Mouse (Mus musculus): ENCODE measurements at regions not wholly inside any gene's neighbourhood (a gene's known extent, or its start where the extent isn't known, plus 50 kb on each side); places are given as distances from the start of the nearest gene placed in this dataset.
A peak's percentile ranks its signal among the peaks of the same experiment; 100 is the strongest.

DNA sequence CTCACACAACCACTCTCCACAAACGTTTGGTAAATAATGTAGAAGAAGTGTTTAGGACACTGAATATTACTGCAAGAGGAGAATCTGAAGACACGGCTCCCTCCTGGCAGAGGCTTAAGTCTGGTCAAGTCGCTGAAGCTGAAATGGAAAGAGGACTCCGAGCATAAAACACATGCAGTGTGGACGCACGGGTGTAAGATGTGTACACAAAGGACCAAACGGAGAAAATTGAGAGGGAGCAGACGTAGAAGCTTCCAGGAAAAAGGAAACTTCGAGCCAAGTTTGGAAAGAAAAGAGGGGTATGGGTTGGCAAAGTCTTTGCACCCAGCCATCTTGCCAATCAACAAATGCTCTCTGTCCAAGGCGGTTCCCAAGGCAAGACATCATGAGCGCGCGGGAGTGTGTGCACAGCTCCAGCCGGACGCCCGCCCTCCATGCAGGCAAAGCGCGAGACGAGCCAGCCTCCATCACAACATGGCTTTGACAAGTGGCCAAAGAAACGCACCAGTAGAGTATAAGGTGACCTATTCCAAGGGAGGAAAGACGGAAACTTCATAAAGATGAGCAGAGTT lies 465.0 kb upstream of the Pou3f3 start:
- Histone ChIP-seq H3K36me3 (ENCODE audit: control insufficient read depth, insufficient read depth, low read length) (no peaks in the 10 kb centered on the region), H3K4me3 (ENCODE audit: low read depth, low read length) (no peak overlapping the region), H3K27me3 (replicated peaks; ENCODE audit: control insufficient read depth, insufficient read depth, low read length) (no peaks in the 10 kb centered on the region), H3K4me2 (ENCODE audit: low read depth, low read length) (no peak overlapping the region), H3K4me1 (ENCODE audit: control insufficient read depth, insufficient read depth, low read length) (peaks cover 15% of the 10 kb centered on the region; the same call in 1 of the 2 replicates), H3K9ac (ENCODE audit: low read depth, low read length) (no peak overlapping the region), H3K27ac (replicated peaks; ENCODE audit: low read depth, low read length) (no peak overlapping the region), H3K9me3 (ENCODE audit: control insufficient read depth, low read length) (no peaks in the 10 kb centered on the region)
- WGBS: 89% methylated on average over 21 of the region's 21 CpGs
- ATAC-seq (ENCODE audit: low read depth) (no peak; the same call in 1 of the 2 replicates), DNase-seq (ENCODE audit: low spot score) (no peak)

DNA sequence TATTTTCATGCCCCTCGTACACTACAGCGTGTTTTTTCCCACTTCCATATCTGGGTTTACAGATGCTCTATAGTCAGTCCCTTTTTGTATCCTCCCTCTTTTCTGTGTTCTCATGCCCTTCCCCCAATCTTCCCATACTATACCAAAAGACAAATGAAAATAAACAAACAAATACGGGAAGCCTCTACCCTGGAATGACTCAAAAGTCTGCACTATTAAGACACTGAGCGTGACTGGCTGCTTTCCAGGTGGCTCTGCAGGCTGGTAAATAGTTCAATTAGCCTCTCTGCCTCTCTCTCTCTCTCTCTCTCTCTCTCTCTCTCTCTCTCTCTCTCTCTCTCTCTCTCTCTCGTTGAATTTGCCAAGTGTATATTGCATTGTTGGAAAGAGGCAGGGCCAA lies 464.5 kb upstream of the Pou3f3 start:
- Histone ChIP-seq H3K9ac (ENCODE audit: low read depth, low read length) (no peak overlapping the region), H3K9me3 (ENCODE audit: control insufficient read depth, low read length) (no peaks in the 10 kb centered on the region), H3K4me1 (ENCODE audit: control insufficient read depth, insufficient read depth, low read length) (peaks cover 15% of the 10 kb centered on the region; the same call in 1 of the 2 replicates), H3K36me3 (ENCODE audit: control insufficient read depth, insufficient read depth, low read length) (no peaks in the 10 kb centered on the region), H3K27me3 (replicated peaks; ENCODE audit: control insufficient read depth, insufficient read depth, low read length) (no peaks in the 10 kb centered on the region), H3K4me3 (ENCODE audit: low read depth, low read length) (no peak overlapping the region), H3K27ac (replicated peaks; ENCODE audit: low read depth, low read length) (no peak overlapping the region), H3K4me2 (ENCODE audit: low read depth, low read length) (no peak overlapping the region)
- DNase-seq (ENCODE audit: low spot score): peak; percentile 43
- ATAC-seq (ENCODE audit: low read depth): no peak
- 57% methylated on average over 5 of the region's 5 CpGs for WGBS

DNA sequence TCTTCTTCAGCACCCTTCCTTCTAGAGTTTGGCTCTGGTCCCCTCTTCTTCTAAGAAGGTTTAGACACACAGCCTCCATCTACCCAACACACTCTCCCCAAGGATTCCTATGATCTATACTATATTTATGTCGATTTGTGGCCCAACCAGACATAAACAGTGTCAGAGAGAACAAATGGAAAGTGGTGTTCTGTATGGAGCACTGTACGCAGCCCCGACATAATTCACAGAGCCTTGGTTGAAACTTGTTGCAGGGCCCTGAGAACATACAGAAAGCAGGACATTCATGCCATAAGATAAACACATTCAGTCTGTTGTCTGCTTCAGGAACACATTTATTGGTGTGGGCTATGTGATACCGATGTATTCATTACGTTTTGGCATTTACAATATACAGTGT lies 463.7 kb upstream of the Pou3f3 start:
- no peak overlapping the region for H3K27ac ChIP-seq (replicated peaks; ENCODE audit: low read depth, low read length)
- H3K4me2 ChIP-seq (ENCODE audit: low read depth, low read length): no peak overlapping the region
- H3K4me3 ChIP-seq (ENCODE audit: low read depth, low read length): no peak overlapping the region
- H3K9me3 ChIP-seq (ENCODE audit: control insufficient read depth, low read length): no peaks in the 10 kb centered on the region
- WGBS: 84% methylated on average over 5 of the region's 5 CpGs
- no peaks in the 10 kb centered on the region for H3K27me3 ChIP-seq (replicated peaks; ENCODE audit: control insufficient read depth, insufficient read depth, low read length)
- H3K9ac ChIP-seq (ENCODE audit: low read depth, low read length): no peak overlapping the region
- no peaks in the 10 kb centered on the region for H3K36me3 ChIP-seq (ENCODE audit: control insufficient read depth, insufficient read depth, low read length)
- DNase-seq (ENCODE audit: low spot score): no peak
- ATAC-seq (ENCODE audit: low read depth): no peak
- peaks cover 15% of the 10 kb centered on the region; the same call in 1 of the 2 replicates for H3K4me1 ChIP-seq (ENCODE audit: control insufficient read depth, insufficient read depth, low read length)

DNA sequence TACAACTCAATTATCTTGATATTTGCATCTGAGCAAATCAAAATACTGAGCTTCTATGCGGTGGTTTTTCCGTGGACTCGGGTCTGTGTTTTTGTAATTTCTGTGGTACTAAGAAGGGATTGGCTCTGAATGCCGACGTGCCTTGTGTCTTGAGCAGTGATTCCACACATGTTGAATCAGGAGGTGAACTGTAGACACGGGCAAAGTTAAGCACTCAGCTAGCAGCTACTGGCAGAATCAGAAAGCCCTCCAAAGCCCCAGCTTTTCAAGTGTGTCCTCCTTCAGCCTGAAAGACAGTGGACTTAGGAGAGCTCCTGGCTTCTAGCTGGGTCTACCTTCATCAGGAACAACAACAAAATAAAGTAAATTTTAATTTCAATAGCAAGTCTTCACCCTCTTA lies 462.9 kb upstream of the Pou3f3 start:
- DNase-seq (ENCODE audit: low spot score): no peak
- Histone ChIP-seq H3K4me1 (ENCODE audit: control insufficient read depth, insufficient read depth, low read length) (peaks cover 15% of the 10 kb centered on the region; the same call in 1 of the 2 replicates), H3K9ac (ENCODE audit: low read depth, low read length) (no peak overlapping the region), H3K36me3 (ENCODE audit: control insufficient read depth, insufficient read depth, low read length) (no peaks in the 10 kb centered on the region), H3K4me3 (ENCODE audit: low read depth, low read length) (no peak overlapping the region), H3K27ac (replicated peaks; ENCODE audit: low read depth, low read length) (no peak overlapping the region), H3K27me3 (replicated peaks; ENCODE audit: control insufficient read depth, insufficient read depth, low read length) (no peaks in the 10 kb centered on the region), H3K9me3 (ENCODE audit: control insufficient read depth, low read length) (no peaks in the 10 kb centered on the region), H3K4me2 (ENCODE audit: low read depth, low read length) (no peak overlapping the region)
- WGBS: 60% methylated on average over 6 of the region's 6 CpGs
- no peak for ATAC-seq (ENCODE audit: low read depth)

DNA sequence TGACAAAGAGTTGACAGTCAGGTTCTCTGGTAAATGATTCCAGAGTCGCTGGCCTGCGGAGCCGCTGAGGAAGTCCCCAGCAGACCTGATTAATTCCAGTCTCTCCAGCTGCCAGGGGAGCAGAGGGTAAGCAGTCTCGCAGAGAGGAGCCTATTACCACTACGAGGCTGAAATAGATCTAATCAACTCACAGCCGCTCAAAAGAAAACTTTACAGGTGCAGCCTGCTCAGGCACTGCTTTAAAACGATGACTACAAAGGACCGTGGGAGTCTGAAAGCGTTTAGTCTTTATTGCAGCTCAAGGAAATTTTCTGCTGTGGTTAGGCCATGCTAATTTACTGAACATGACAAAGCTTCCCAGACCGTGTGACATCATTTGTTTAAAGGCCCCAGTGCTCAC lies 462.3 kb upstream of the Pou3f3 start:
- Histone ChIP-seq H3K9ac (ENCODE audit: low read depth, low read length) (no peak overlapping the region), H3K36me3 (ENCODE audit: control insufficient read depth, insufficient read depth, low read length) (no peaks in the 10 kb centered on the region), H3K4me2 (ENCODE audit: low read depth, low read length) (no peak overlapping the region), H3K9me3 (ENCODE audit: control insufficient read depth, low read length) (no peaks in the 10 kb centered on the region), H3K27me3 (replicated peaks; ENCODE audit: control insufficient read depth, insufficient read depth, low read length) (no peaks in the 10 kb centered on the region), H3K27ac (replicated peaks; ENCODE audit: low read depth, low read length) (no peak overlapping the region), H3K4me1 (ENCODE audit: control insufficient read depth, insufficient read depth, low read length) (peaks cover 15% of the 10 kb centered on the region; the same call in 1 of the 2 replicates), H3K4me3 (ENCODE audit: low read depth, low read length) (no peak overlapping the region)
- DNase-seq (ENCODE audit: low spot score) (peak; percentile 54), ATAC-seq (ENCODE audit: low read depth) (0 out of 2 replicates have a peak, but pooled peaks have one; percentile 30)
- 8% methylated on average over 10 of the region's 10 CpGs for WGBS

DNA sequence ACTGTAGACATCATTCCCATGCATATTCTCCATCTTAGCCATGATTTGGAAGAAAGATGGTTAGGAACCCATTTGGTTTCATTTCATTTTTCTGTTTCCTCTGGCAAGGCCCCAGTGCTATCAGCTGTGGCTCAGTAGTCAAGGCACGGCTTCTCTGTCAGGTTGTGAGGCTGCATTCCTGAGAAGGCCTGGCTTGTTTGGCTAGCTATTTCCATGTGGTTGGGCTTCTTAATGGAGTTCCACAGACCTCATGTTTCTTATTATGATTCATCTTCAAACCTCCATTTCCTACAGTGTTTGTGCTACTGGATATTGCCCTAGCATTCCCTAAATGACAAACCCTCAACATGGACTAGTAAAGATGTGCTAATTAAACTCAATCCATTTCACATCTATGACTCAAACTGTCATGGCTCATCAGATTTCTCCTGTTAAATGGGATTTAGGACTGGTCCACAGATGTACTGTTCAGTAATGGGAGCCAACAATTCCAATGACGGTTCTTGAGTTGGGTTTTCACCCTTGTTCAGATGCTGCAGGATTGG lies 459.0 kb upstream of the Pou3f3 start:
- ATAC-seq (ENCODE audit: low read depth) (no peak), DNase-seq (ENCODE audit: low spot score) (no peak)
- Histone ChIP-seq H3K27me3 (replicated peaks; ENCODE audit: control insufficient read depth, insufficient read depth, low read length) (no peaks in the 10 kb centered on the region), H3K9ac (ENCODE audit: low read depth, low read length) (no peak overlapping the region), H3K36me3 (ENCODE audit: control insufficient read depth, insufficient read depth, low read length) (no peaks in the 10 kb centered on the region), H3K4me1 (ENCODE audit: control insufficient read depth, insufficient read depth, low read length) (peaks cover 15% of the 10 kb centered on the region; the same call in 1 of the 2 replicates), H3K4me2 (ENCODE audit: low read depth, low read length) (no peak overlapping the region), H3K4me3 (ENCODE audit: low read depth, low read length) (no peak overlapping the region), H3K9me3 (ENCODE audit: control insufficient read depth, low read length) (no peaks in the 10 kb centered on the region), H3K27ac (replicated peaks; ENCODE audit: low read depth, low read length) (no peak overlapping the region)
- WGBS: 60% methylated on average over 2 of the region's 2 CpGs

DNA sequence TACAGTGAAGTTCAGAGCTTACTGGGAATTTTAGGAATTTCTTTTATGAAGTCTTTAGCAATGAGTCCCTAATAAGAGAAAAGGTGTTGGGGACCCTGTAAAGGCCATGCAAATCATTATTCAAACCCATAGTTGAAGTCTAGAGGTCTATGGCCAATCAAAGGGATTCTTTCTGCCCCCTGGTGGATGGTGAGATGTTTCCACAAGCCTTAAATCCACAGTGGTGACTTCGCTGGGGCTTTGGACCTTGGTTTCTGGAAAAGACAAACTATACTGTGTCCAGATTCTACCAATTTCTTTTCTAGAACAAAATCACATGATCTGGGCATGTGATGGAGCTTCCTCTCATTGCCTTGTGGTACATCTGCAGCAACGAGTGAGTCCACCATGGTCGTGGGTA lies 457.2 kb upstream of the Pou3f3 start:
- H3K9ac ChIP-seq (ENCODE audit: low read depth, low read length): no peak overlapping the region
- no peaks in the 10 kb centered on the region for H3K27me3 ChIP-seq (replicated peaks; ENCODE audit: control insufficient read depth, insufficient read depth, low read length)
- H3K27ac ChIP-seq (replicated peaks; ENCODE audit: low read depth, low read length): no peak overlapping the region
- peaks cover 3% of the 10 kb centered on the region; the same call in 1 of the 2 replicates for H3K4me1 ChIP-seq (ENCODE audit: control insufficient read depth, insufficient read depth, low read length)
- H3K4me2 ChIP-seq (ENCODE audit: low read depth, low read length): no peak overlapping the region
- no peaks in the 10 kb centered on the region for H3K9me3 ChIP-seq (ENCODE audit: control insufficient read depth, low read length)
- ATAC-seq (ENCODE audit: low read depth): no peak
- no peak overlapping the region for H3K4me3 ChIP-seq (ENCODE audit: low read depth, low read length)
- DNase-seq (ENCODE audit: low spot score): no peak
- 81% methylated on average over 3 of the region's 3 CpGs for WGBS
- H3K36me3 ChIP-seq (ENCODE audit: control insufficient read depth, insufficient read depth, low read length): no peaks in the 10 kb centered on the region

DNA sequence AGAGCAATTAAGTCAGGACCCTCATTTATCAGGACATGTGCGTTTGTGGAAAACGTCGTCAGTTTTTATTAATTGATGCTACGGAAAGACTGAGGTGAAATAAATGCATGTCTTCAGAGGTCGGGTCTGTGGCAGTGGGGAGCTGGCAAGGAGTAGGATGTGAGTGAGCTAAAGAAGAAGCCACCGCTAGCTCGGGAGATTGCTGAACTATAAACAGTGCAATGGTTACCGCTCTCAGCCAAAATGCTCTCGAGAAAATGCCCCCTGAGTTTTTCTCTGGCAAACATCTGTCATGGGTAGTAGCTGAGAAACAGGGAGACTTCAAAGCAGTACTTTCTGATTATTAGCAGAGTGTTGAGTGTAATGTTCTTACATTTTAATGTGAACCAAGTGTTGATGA lies 454.4 kb upstream of the Pou3f3 start:
- WGBS: 68% methylated on average over 9 of the region's 9 CpGs
- ATAC-seq (ENCODE audit: low read depth) (no peak), DNase-seq (ENCODE audit: low spot score) (no peak)
- no peak overlapping the region for H3K4me2 ChIP-seq (ENCODE audit: low read depth, low read length)
- H3K9me3 ChIP-seq (ENCODE audit: control insufficient read depth, low read length): no peaks in the 10 kb centered on the region
- H3K36me3 ChIP-seq (ENCODE audit: control insufficient read depth, insufficient read depth, low read length): no peaks in the 10 kb centered on the region
- H3K4me1 ChIP-seq (ENCODE audit: control insufficient read depth, insufficient read depth, low read length): no peaks in the 10 kb centered on the region; the same call in 1 of the 2 replicates
- H3K4me3 ChIP-seq (ENCODE audit: low read depth, low read length): no peak overlapping the region
- H3K27me3 ChIP-seq (replicated peaks; ENCODE audit: control insufficient read depth, insufficient read depth, low read length): no peaks in the 10 kb centered on the region
- H3K9ac ChIP-seq (ENCODE audit: low read depth, low read length): no peak overlapping the region
- no peak overlapping the region for H3K27ac ChIP-seq (replicated peaks; ENCODE audit: low read depth, low read length)

DNA sequence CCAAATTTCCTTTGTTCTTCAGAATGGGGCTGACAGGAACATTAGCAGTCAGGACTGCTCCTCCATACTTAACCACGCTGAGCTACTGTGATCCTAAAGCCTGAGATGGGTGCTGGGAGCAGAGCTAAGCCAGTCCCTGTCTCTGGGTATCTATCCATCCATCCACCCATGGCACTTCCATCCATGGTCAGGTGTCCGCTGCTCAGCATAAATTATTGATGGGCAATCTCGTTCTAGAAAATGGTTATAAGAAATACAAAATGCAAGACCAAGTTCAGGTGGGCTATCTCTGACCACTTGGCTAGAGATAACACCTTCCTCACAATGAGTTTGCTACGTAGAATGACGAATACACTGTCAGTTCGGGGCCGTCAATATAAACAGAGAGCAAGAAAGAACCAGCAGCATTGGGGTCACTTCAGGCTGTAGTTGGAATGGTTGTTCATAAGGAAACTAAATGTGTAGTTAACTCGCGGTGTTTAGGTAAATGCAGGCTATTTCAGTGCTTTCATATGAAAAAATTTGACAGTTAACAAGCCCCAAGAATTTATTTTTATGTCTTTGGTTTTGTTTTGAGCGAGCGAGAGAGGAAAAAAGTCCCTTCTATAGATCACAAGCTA lies 453.9 kb upstream of the Pou3f3 start:
- Histone ChIP-seq H3K27me3 (replicated peaks; ENCODE audit: control insufficient read depth, insufficient read depth, low read length) (no peaks in the 10 kb centered on the region), H3K4me1 (ENCODE audit: control insufficient read depth, insufficient read depth, low read length) (no peaks in the 10 kb centered on the region; the same call in 1 of the 2 replicates), H3K9ac (ENCODE audit: low read depth, low read length) (no peak overlapping the region), H3K27ac (replicated peaks; ENCODE audit: low read depth, low read length) (no peak overlapping the region), H3K4me3 (ENCODE audit: low read depth, low read length) (no peak overlapping the region), H3K9me3 (ENCODE audit: control insufficient read depth, low read length) (no peaks in the 10 kb centered on the region), H3K4me2 (ENCODE audit: low read depth, low read length) (no peak overlapping the region), H3K36me3 (ENCODE audit: control insufficient read depth, insufficient read depth, low read length) (no peaks in the 10 kb centered on the region)
- no peak for ATAC-seq (ENCODE audit: low read depth)
- DNase-seq (ENCODE audit: low spot score): no peak
- 89% methylated on average over 11 of the region's 11 CpGs for WGBS

All from embryonic facial prominence, embryonic 14.5 days (tissue).